Mouse (Mus musculus): Measurements from ENCODE around the gene Htatip2. TPM values are rescaled to one million over a fixed set of nuclear protein-coding genes. Genes with fewer than 3 reads are reported as not detected.
A peak's percentile ranks its signal among the peaks of the same experiment; 100 is the strongest.

Htatip2 gene
- polyA plus RNA-seq, 1 experiment from 2014 or later: 85.4 TPM

DNA sequence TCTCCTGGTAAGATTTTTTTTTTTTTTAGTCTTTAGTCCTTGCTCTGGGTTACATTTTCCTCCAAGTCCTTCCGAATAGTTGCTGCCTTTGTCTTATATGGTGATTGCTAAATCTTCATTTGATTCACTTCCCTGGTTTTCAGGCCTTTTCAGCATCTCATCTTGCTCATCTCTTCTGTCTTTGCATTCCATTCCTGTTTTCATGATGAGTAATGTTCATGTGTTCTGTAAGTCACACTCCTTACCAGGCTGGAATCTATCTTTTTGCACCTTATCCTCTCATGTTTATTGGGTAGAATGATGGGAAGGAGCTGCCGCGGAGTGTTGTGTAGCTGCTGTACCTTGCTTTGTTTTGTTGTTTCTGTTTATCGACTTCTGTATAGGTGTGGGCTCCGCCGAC is 50.2 kb downstream of the Htatip2 start:
- TF ChIP-seq CTCF (IDR thresholded peaks at IDR 0.05; ENCODE audit: low read depth) (no peak), EP300 (optimal IDR thresholded peaks at IDR 0.05) (no peak)
- no peak for ATAC-seq (ENCODE audit: low FRiP score, low TSS enrichment)
- no peaks in the 10 kb centered on the region for H3K27me3 ChIP-seq (ENCODE audit: control insufficient read depth, insufficient read depth, low read length)

DNA sequence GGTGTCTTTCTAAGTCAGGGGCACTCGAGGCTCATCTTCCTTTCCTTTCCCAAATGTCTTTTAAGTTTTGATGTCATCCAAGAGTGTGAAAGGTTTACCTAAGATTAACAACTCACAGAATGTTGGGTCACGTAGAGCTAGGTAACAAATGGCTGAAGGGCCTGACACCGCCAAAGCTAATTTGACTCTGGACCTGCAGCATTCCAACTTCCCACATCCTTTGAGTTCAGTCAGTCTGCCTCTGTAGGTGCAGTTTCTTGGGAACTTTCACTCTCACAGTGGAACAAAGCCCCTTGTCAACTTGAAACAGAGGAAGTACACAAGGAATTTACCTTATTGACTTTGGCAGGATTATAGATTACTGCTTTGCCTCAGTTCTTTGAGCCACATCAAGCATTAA is 50.6 kb downstream of the Htatip2 start:
- Histone ChIP-seq H3K4me2 (replicated peaks; ENCODE audit: low read depth) (no peak overlapping the region), H3K4me1 (replicated peaks; ENCODE audit: control insufficient read depth, insufficient read depth) (no peaks in the 10 kb centered on the region), H3K4me3 (ENCODE audit: low read depth, low read length) (no peak overlapping the region), H3K9me3 (ENCODE audit: control insufficient read depth, low read length) (no peaks in the 10 kb centered on the region), H3K9ac (ENCODE audit: low read length) (no peak overlapping the region), H3K36me3 (ENCODE audit: control insufficient read depth, insufficient read depth, low read length) (peaks cover 6% of the 10 kb centered on the region; the same call in 1 of the 2 replicates), H3K27ac (replicated peaks) (no peak overlapping the region), H3K27me3 (ENCODE audit: control insufficient read depth, insufficient read depth, low read length) (no peaks in the 10 kb centered on the region)
- 57% methylated on average over 3 of the region's 3 CpGs for WGBS
- DNase-seq (ENCODE audit: low spot score) (no peak), ATAC-seq (ENCODE audit: low FRiP score, low TSS enrichment) (no peak)
- TF ChIP-seq EP300 (optimal IDR thresholded peaks at IDR 0.05) (no peak), CTCF (IDR thresholded peaks at IDR 0.05; ENCODE audit: low read depth) (no peak)

More for the DNA sequence above, 50.2 kb downstream of the Htatip2 start:
- H3K27ac ChIP-seq (replicated peaks): no peak overlapping the region
- no peak for DNase-seq (ENCODE audit: low spot score)
- H3K9me3 ChIP-seq (ENCODE audit: control insufficient read depth, low read length): no peaks in the 10 kb centered on the region
- H3K36me3 ChIP-seq (ENCODE audit: control insufficient read depth, insufficient read depth, low read length): peaks cover 6% of the 10 kb centered on the region; the same call in 1 of the 2 replicates
- no peak overlapping the region for H3K9ac ChIP-seq (ENCODE audit: low read length)
- H3K4me2 ChIP-seq (replicated peaks; ENCODE audit: low read depth): no peak overlapping the region
- no peak overlapping the region for H3K4me3 ChIP-seq (ENCODE audit: low read depth, low read length)
- no peaks in the 10 kb centered on the region for H3K4me1 ChIP-seq (replicated peaks; ENCODE audit: control insufficient read depth, insufficient read depth)
- WGBS: 88% methylated on average over 6 of the region's 6 CpGs

DNA sequence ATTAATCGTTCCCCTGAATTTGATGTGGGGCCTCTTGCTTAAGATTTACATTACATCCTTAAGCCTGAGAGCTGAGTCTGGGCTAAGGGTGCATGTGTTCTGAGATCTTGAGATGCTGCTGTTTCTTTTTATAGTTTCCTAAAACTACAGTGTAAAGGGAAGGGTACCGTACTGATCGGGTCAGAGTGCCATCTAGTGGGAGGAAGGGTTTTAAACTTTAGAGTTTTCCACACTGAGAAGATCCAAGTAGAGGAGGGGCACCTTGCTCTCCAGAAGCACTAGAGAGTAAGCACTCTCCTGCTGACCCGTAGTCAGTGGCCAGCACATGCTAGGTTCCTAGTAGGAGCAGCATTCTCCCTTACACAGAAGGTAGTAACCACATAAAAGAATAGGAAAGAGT is 52.4 kb downstream of the Htatip2 start:
- H3K4me1 ChIP-seq (replicated peaks; ENCODE audit: control insufficient read depth, insufficient read depth): no peaks in the 10 kb centered on the region
- H3K4me3 ChIP-seq (ENCODE audit: low read depth, low read length): no peak overlapping the region
- no peak overlapping the region for H3K4me2 ChIP-seq (replicated peaks; ENCODE audit: low read depth)
- no peak overlapping the region for H3K27ac ChIP-seq (replicated peaks)
- H3K27me3 ChIP-seq (ENCODE audit: control insufficient read depth, insufficient read depth, low read length): no peaks in the 10 kb centered on the region
- peaks cover 4% of the 10 kb centered on the region; the same call in 1 of the 2 replicates for H3K36me3 ChIP-seq (ENCODE audit: control insufficient read depth, insufficient read depth, low read length)
- DNase-seq (ENCODE audit: low spot score) (no peak), ATAC-seq (ENCODE audit: low FRiP score, low TSS enrichment) (no peak)
- H3K9ac ChIP-seq (ENCODE audit: low read length): no peak overlapping the region
- no peak for TF ChIP-seq EP300 (optimal IDR thresholded peaks at IDR 0.05)
- peak; percentile 62 for TF ChIP-seq CTCF (IDR thresholded peaks at IDR 0.05; ENCODE audit: low read depth)
- H3K9me3 ChIP-seq (ENCODE audit: control insufficient read depth, low read length): no peaks in the 10 kb centered on the region
- 50% methylated on average over 4 of the region's 4 CpGs for WGBS

DNA sequence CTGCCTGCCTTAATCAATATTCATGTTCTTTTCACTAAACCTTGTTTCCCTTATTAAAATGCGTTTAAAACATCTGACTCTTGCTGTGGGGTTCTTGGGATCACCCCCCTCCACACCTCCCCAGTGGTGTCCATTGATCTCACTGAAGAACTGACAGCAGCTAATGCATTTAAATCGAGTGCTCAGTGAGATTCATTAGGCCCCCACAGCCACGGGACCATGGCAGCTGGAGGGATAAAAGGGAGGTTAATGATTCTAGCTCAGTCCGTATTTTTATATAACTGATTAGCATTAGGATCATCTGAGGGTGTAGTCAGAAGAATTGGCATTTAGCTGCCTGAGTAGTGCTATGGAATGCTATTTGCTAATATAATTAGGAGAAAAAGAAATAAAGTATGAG is 60.5 kb downstream of the Htatip2 start:
- H3K36me3 ChIP-seq (ENCODE audit: control insufficient read depth, insufficient read depth, low read length): no peaks in the 10 kb centered on the region
- 76% methylated on average over 4 of the region's 4 CpGs for WGBS
- no peak overlapping the region for H3K4me3 ChIP-seq (ENCODE audit: low read depth, low read length)
- no peak for TF ChIP-seq CTCF (IDR thresholded peaks at IDR 0.05; ENCODE audit: low read depth)
- TF ChIP-seq EP300 (optimal IDR thresholded peaks at IDR 0.05): no peak
- DNase-seq (ENCODE audit: low spot score): no peak
- no peak overlapping the region for H3K9ac ChIP-seq (ENCODE audit: low read length)
- ATAC-seq (ENCODE audit: low FRiP score, low TSS enrichment): no peak
- H3K27me3 ChIP-seq (ENCODE audit: control insufficient read depth, insufficient read depth, low read length): no peaks in the 10 kb centered on the region
- no peaks in the 10 kb centered on the region for H3K9me3 ChIP-seq (ENCODE audit: control insufficient read depth, low read length)
- no peak overlapping the region for H3K27ac ChIP-seq (replicated peaks)
- H3K4me2 ChIP-seq (replicated peaks; ENCODE audit: low read depth): no peak overlapping the region
- no peaks in the 10 kb centered on the region for H3K4me1 ChIP-seq (replicated peaks; ENCODE audit: control insufficient read depth, insufficient read depth)

DNA sequence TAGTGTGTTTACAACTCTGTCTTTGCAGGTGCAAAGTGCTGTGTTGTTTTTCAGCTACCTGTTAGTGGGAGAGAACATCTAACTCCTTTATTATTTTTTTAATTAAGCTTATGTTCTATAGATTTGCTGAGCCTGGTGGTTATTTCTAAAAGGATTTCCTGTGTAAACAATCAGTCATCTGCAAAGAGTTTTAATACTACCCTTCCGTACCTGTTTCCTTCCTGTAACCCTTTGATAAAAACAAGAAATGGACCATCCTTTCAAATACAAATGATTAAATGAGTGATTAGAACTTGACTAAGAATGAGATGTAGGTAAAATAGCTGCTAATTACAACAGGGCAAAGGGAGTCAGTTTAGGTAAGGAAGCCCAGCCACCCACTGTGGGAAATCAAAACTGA is 62.5 kb downstream of the Htatip2 start:
- Histone ChIP-seq H3K27ac (replicated peaks) (no peak overlapping the region), H3K4me1 (replicated peaks; ENCODE audit: control insufficient read depth, insufficient read depth) (no peaks in the 10 kb centered on the region), H3K27me3 (ENCODE audit: control insufficient read depth, insufficient read depth, low read length) (no peaks in the 10 kb centered on the region), H3K9ac (ENCODE audit: low read length) (no peak overlapping the region), H3K4me2 (replicated peaks; ENCODE audit: low read depth) (no peak overlapping the region), H3K4me3 (ENCODE audit: low read depth, low read length) (no peak overlapping the region), H3K9me3 (ENCODE audit: control insufficient read depth, low read length) (no peaks in the 10 kb centered on the region), H3K36me3 (ENCODE audit: control insufficient read depth, insufficient read depth, low read length) (no peaks in the 10 kb centered on the region)
- no peak for ATAC-seq (ENCODE audit: low FRiP score, low TSS enrichment)
- WGBS: 63% methylated on average over 1 of the region's 1 CpGs
- DNase-seq (ENCODE audit: low spot score): no peak
- TF ChIP-seq CTCF (IDR thresholded peaks at IDR 0.05; ENCODE audit: low read depth) (no peak), EP300 (optimal IDR thresholded peaks at IDR 0.05) (no peak)

DNA sequence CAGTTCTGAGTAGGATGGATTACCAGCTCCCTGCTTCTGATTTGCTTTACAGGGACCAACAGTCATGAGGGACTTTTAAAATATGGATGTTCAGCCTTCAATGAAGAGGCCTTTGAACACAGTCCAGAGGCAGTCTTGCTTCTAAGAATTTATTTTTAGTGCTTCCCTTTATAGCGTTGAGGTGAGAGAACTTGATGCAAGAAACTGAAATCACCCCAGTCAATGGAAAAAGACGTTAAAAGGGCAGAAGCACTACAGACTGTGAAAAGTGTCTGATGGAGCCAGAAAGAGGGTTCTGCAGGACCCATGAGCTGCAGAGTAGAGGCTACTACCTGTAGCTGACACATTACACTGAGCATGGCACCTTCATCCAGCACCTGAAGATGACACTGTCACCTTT is 63.1 kb downstream of the Htatip2 start:
- Histone ChIP-seq H3K36me3 (ENCODE audit: control insufficient read depth, insufficient read depth, low read length) (0 out of 2 replicates have a peak, but pooled peaks cover 2% of the 10 kb centered on the region), H3K27me3 (ENCODE audit: control insufficient read depth, insufficient read depth, low read length) (no peaks in the 10 kb centered on the region), H3K4me3 (ENCODE audit: low read depth, low read length) (no peak overlapping the region), H3K9ac (ENCODE audit: low read length) (no peak overlapping the region), H3K9me3 (ENCODE audit: control insufficient read depth, low read length) (no peaks in the 10 kb centered on the region), H3K27ac (replicated peaks) (no peak overlapping the region), H3K4me1 (replicated peaks; ENCODE audit: control insufficient read depth, insufficient read depth) (no peaks in the 10 kb centered on the region), H3K4me2 (replicated peaks; ENCODE audit: low read depth) (no peak overlapping the region)
- no peak for ATAC-seq (ENCODE audit: low FRiP score, low TSS enrichment)
- DNase-seq (ENCODE audit: low spot score): no peak
- 70% methylated on average over 2 of the region's 2 CpGs for WGBS
- TF ChIP-seq CTCF (IDR thresholded peaks at IDR 0.05; ENCODE audit: low read depth) (no peak), EP300 (optimal IDR thresholded peaks at IDR 0.05) (no peak)

Other genes with a start within 250 kb of the Htatip2 start
- not detected in 2 replicates for gene Dbx1, start 122.3 kb upstream of the Htatip2 start, polyA plus RNA-seq (2015; fragmentation: Nextera tagmentation; extraction: Ambion mirVana)
- 23.5 and 24.5 TPM in 2 replicates for gene Prmt3, start 19.2 kb downstream of the Htatip2 start, polyA plus RNA-seq (2015; fragmentation: Nextera tagmentation; extraction: Ambion mirVana)
- not detected in 2 replicates for gene Slc6a5, start 151.0 kb downstream of the Htatip2 start, polyA plus RNA-seq (2015; fragmentation: Nextera tagmentation; extraction: Ambion mirVana)
- gene Nell1, start 215.7 kb downstream of the Htatip2 start, polyA plus RNA-seq (2015; fragmentation: Nextera tagmentation; extraction: Ambion mirVana): 1.8 TPM in 2 replicates